Mouse (Mus musculus): Measurements from ENCODE around the gene Olfr1269.

The Olfr1269 gene

DNA sequence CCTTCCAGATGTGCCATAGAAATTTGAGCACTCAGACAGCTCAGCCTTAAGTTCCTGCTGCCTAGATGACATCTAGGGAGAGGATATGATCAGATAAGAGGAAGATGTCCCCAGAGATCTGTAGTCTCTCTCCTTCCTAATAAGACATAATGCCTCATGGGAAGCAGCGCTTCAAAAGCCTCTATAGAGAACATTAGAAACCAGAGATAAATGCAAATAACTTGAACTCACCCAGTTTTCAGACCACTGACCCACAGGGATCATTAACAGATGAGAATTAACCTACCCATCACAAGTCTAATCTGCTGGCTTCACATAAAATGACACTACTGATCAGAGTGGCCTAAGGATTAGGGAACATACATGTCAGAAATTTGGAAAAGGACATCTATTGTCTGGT is at the start of gene Olfr1269:
TSS of gene Olfr1269 (minus strand) at position 101 of the 400 bp plus-strand sequence.
- DNase-seq (ENCODE audit: low spot score), result no peak

DNA sequence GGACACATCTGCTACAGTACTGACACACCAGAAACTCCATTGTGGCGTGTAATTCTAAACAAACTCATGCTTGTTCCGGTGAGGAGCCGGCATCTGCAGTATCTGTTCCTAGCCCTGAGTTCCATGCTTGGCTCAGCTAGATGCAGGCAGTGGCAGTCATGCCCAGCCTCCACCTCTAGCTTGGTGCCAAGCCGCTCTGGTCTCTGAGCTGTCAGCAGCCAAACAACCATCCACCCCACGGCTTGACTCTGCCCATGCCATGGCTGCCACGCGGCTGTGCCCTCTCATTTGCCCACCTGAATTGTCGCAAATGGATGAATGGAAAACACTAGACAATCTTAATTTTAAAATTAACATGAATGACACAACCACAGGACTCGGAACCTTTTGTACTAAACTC is 32.7 kb upstream of the Olfr1269 start:
- DNase-seq (ENCODE audit: low spot score), result no peak

DNA sequence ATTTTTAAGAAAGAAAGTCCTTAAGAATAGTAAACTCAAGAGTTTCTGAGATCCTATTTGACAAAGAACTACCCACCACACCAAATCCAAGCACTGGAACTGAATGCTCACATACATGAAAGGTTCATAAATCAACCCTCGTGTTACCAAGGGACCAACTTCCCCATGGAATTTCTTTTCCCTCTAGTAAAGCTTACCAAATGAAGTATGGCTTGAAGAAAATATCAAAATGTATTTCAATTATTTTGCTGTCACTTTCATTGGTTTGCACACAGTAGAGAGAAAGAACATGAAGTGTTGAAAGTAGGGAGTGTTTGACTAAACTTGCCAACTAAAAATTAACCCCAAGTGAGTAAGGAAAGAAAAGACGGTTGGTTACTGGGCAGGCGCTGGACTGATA is 31.8 kb upstream of the Olfr1269 start, which contains the start of gene Olfr1270:
TSS of gene Olfr1270 (minus strand) at position 101 of the 400 bp plus-strand sequence.
- DNase-seq (ENCODE audit: low spot score), result no peak

DNA sequence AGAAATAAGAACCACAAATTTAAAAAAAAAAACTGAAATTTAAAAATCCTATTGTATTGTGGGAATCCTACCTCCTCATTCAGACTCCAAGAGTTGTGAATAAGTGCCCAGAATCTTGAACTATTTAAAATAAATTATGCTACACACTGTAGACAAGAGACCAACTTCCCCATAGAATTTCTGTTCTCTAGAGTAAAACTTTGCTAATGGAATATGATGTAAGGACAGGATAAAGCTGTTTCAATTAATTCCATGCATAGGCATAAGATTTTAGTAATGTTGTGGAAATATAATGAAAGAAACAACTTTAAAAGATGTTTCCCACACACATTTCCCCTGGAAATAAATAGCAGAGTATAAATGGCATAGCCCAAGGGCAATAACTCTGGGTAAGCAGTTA is 21.0 kb upstream of the Olfr1269 start, which contains the start of gene Olfr32:
TSS of gene Olfr32 (minus strand) at position 101 of the 400 bp plus-strand sequence.
- no peak for DNase-seq (ENCODE audit: low spot score)

DNA sequence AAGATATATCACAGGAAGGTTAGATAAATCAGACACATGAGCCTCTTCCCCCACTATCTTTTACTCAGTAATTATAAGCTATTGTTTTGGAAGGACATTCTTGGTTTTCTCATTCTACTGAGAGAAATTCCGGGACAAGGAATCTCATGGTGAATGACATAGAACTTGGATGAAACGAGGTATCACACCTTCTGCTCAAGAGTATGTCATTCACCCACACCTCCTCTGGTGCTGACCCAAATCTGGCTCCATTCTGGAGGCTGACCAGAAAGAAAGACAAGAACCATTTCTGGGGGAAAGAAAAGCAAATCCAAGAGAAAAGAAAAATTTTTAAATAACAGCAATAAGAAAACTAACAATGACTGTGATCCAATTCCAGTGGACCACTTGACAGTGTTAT is 51.1 kb downstream of the Olfr1269 start:
- DNase-seq (ENCODE audit: low spot score), result no peak
